Mouse (Mus musculus): ENCODE data around the gene Oprl1.

GRCm38 (mm10) chr2:181689466-181690160 lies 25.2 kb upstream of the Oprl1 start:
- TF ChIP-seq CTCF (IDR thresholded peaks at IDR 0.05; ENCODE audit: borderline replicate concordance, insufficient read depth, low read length) = no peak
- no peak for TF ChIP-seq POLR2A (IDR thresholded peaks at IDR 0.05; ENCODE audit: low read depth, low read length)

Data from embryonic fibroblast, embryonic 13.5 days (primary cell).